Mouse (Mus musculus): Measurements from ENCODE around the gene Hps5. TPM values are rescaled to one million over a fixed set of nuclear protein-coding genes. Genes with fewer than 3 reads are reported as not detected.

The Hps5 gene
- total RNA-seq, 1 experiment: 17.4 TPM

DNA sequence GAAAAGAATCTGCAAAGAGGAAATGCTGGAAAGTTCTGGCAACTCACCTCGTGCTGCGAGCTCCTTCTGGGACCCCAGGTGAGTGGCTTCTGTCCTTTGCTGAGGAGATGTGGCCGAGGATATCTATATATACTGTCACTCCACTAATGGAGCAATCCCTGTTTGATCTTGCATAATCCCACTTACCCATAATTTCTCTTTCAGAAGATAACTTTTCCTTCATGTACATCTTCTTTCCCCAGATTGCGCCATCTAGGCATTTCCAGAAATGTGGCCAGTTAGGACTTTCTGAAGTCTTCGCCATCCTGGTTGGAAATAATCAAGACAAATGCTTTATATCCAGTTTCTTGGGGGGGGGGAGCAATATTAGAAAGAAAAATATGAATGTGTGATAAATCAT, 80.3 kb downstream of the Hps5 start, which contains the start of gene Saa3:
Gene Saa3, minus strand, starts transcription at position 101 of the 400 bp plus-strand sequence.
- Histone ChIP-seq H3K4me1 (ENCODE audit: control insufficient read depth in 2 of 2, insufficient read depth in 2 of 2, low read length in 2 of 2, poor library complexity in 1 of 2) (no peaks in the 10 kb centered on the region), H3K9ac (ENCODE audit: insufficient read depth, low read depth, low read length, poor library complexity, severe bottlenecking) (no peak within 1 kb of the TSS), H3K9me3 (ENCODE audit: control insufficient read depth, insufficient read depth, low read depth, low read length) (no peaks in the 10 kb centered on the region), H3K36me3 (ENCODE audit: control insufficient read depth, insufficient read depth, low read length, poor library complexity, severe bottlenecking) (no peaks in the 10 kb centered on the region), H3K27ac (ENCODE audit: insufficient read depth, low read depth, low read length, poor library complexity, severe bottlenecking) (no peak within 1 kb of the TSS), H3K4me3 (ENCODE audit: insufficient read depth in 1 of 2, low read depth in 1 of 2, low read length in 2 of 2, poor library complexity in 1 of 2, severe bottlenecking in 1 of 2) (no peak within 1 kb of the TSS)
- TF ChIP-seq CHD2 (IDR thresholded peaks at IDR 0.05; ENCODE audit: low read depth, low read length) (no peak), HCFC1 (IDR thresholded peaks at IDR 0.05; ENCODE audit: borderline replicate concordance, insufficient read depth, low read length) (no peak), MAFK (IDR thresholded peaks at IDR 0.05; ENCODE audit: insufficient read depth, low read depth, low read length) (no peak), ZNF384 (IDR thresholded peaks at IDR 0.05; ENCODE audit: low read depth, low read length) (no peak), ZC3H11A (IDR thresholded peaks at IDR 0.05; ENCODE audit: borderline replicate concordance, low read depth, low read length) (no peak)
- in situ Hi-C loops (cut with MboI; ENCODE audit: low sequenced_read_pairs in 2 of 2, unreplicated experiment in 2 of 2): no loop called here
- DNase-seq (ENCODE audit: low read depth, low spot score): no peak

DNA sequence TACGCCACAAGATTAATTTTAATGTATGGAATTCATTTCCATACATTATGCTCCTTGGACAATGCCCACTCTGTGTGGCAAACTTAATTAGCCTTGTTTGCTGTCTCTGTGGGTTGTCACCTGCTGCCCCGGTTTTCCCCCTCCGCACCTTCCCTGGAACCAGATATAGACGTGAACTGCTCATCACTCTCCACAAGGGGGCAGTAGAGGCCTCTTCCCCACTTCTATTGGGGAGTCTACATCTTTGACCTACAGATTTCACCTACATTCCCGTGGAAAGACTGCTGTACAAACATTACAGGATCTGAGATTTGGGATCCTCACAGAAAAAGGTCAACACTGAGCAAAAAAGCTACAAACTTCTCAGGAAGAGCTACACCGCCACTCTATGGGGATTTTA, 81.3 kb downstream of the Hps5 start:
- Histone ChIP-seq H3K9me3 (ENCODE audit: control insufficient read depth, insufficient read depth, low read depth, low read length) (no peaks in the 10 kb centered on the region), H3K4me3 (ENCODE audit: insufficient read depth in 1 of 2, low read depth in 1 of 2, low read length in 2 of 2, poor library complexity in 1 of 2, severe bottlenecking in 1 of 2) (no peak overlapping the region), H3K36me3 (ENCODE audit: control insufficient read depth, insufficient read depth, low read length, poor library complexity, severe bottlenecking) (no peaks in the 10 kb centered on the region), H3K27ac (ENCODE audit: insufficient read depth, low read depth, low read length, poor library complexity, severe bottlenecking) (no peak overlapping the region), H3K9ac (ENCODE audit: insufficient read depth, low read depth, low read length, poor library complexity, severe bottlenecking) (no peak overlapping the region), H3K4me1 (ENCODE audit: control insufficient read depth in 2 of 2, insufficient read depth in 2 of 2, low read length in 2 of 2, poor library complexity in 1 of 2) (no peaks in the 10 kb centered on the region)
- in situ Hi-C loops (cut with MboI; ENCODE audit: low sequenced_read_pairs in 2 of 2, unreplicated experiment in 2 of 2): no loop called here
- TF ChIP-seq ZNF384 (IDR thresholded peaks at IDR 0.05; ENCODE audit: low read depth, low read length) (no peak), MAFK (IDR thresholded peaks at IDR 0.05; ENCODE audit: insufficient read depth, low read depth, low read length) (no peak), HCFC1 (IDR thresholded peaks at IDR 0.05; ENCODE audit: borderline replicate concordance, insufficient read depth, low read length) (no peak), CHD2 (IDR thresholded peaks at IDR 0.05; ENCODE audit: low read depth, low read length) (no peak), ZC3H11A (IDR thresholded peaks at IDR 0.05; ENCODE audit: borderline replicate concordance, low read depth, low read length) (peak; percentile 56; the same call in 1 of the 2 replicates)
- peak; percentile 78 for DNase-seq (ENCODE audit: low read depth, low spot score)

DNA sequence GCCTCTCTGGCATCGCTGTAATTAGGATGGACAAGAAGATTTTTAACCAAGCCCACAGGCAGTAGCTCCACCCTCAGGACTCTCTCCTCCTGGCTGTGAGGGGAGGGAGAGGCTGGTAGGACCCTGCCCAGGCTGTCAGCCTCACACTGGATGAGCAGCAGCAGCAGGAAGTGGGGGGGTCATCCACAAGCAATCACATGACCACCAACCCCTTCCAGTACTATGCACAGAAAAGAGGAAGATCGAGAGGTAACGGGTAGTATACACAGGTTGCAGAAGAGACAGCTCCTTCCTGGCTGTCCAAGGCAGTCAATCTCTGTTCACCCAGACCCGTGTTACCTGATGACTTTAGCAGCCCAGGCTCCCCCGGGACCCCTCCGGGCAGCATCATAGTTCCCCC, 83.6 kb downstream of the Hps5 start:
- TF ChIP-seq HCFC1 (IDR thresholded peaks at IDR 0.05; ENCODE audit: borderline replicate concordance, insufficient read depth, low read length) (no peak), CHD2 (IDR thresholded peaks at IDR 0.05; ENCODE audit: low read depth, low read length) (no peak), ZNF384 (IDR thresholded peaks at IDR 0.05; ENCODE audit: low read depth, low read length) (no peak), ZC3H11A (IDR thresholded peaks at IDR 0.05; ENCODE audit: borderline replicate concordance, low read depth, low read length) (no peak), MAFK (IDR thresholded peaks at IDR 0.05; ENCODE audit: insufficient read depth, low read depth, low read length) (no peak)

More for the DNA sequence above, 83.6 kb downstream of the Hps5 start:
- no peak overlapping the region for H3K27ac ChIP-seq (ENCODE audit: insufficient read depth, low read depth, low read length, poor library complexity, severe bottlenecking)
- DNase-seq (ENCODE audit: low read depth, low spot score): no peak
- H3K4me1 ChIP-seq (ENCODE audit: control insufficient read depth in 2 of 2, insufficient read depth in 2 of 2, low read length in 2 of 2, poor library complexity in 1 of 2): no peaks in the 10 kb centered on the region
- peaks cover 2% of the 10 kb centered on the region; the same call in 1 of the 2 replicates for H3K36me3 ChIP-seq (ENCODE audit: control insufficient read depth, insufficient read depth, low read length, poor library complexity, severe bottlenecking)
- H3K9ac ChIP-seq (ENCODE audit: insufficient read depth, low read depth, low read length, poor library complexity, severe bottlenecking): no peak overlapping the region
- no peaks in the 10 kb centered on the region for H3K9me3 ChIP-seq (ENCODE audit: control insufficient read depth, insufficient read depth, low read depth, low read length)
- in situ Hi-C loops (cut with MboI; ENCODE audit: low sequenced_read_pairs in 2 of 2, unreplicated experiment in 2 of 2): no loop called here
- H3K4me3 ChIP-seq (ENCODE audit: insufficient read depth in 1 of 2, low read depth in 1 of 2, low read length in 2 of 2, poor library complexity in 1 of 2, severe bottlenecking in 1 of 2): no peak overlapping the region

Other genes starting within 250 kb of the Hps5 start
- gene Sergef, start 156.3 kb downstream of the Hps5 start, total RNA-seq (2012; rRNA removed): 5.4 and 5.7 TPM in 2 replicates
- gene Tph1, start 123.5 kb downstream of the Hps5 start, total RNA-seq (2012; rRNA removed): 0.32 and 3.6 TPM in 2 replicates
- gene Saal1, start 85.4 kb downstream of the Hps5 start, total RNA-seq (2012; rRNA removed): 15.2 and 15.6 TPM in 2 replicates
- gene Saa3, start 80.4 kb downstream of the Hps5 start, total RNA-seq (2012; rRNA removed): 0.54 and 0.79 TPM in 2 replicates
- not detected in 2 replicates for gene Saa4, start 63.5 kb downstream of the Hps5 start, total RNA-seq (2012; rRNA removed)
- not detected in 2 replicates for gene Saa1, start 53.1 kb downstream of the Hps5 start, total RNA-seq (2012; rRNA removed)
- gene Saa2, start 44.3 kb downstream of the Hps5 start, total RNA-seq (2012; rRNA removed): not detected in 2 replicates
- gene Gtf2h1, start within 50 bp of the Hps5 start, total RNA-seq (2012; rRNA removed): 57.5 and 71.7 TPM in 2 replicates
- 621 and 827 TPM in 2 replicates for gene Ldha, start 45.4 kb upstream of the Hps5 start, total RNA-seq (2012; rRNA removed)
- 3.4 and 3.9 TPM in 2 replicates for gene Ldhc, start 65.1 kb upstream of the Hps5 start, total RNA-seq (2012; rRNA removed)
- gene Tsg101, start 123.9 kb upstream of the Hps5 start, total RNA-seq (2012; rRNA removed): 44.9 and 54.3 TPM in 2 replicates
- gene Uevld, start 162.5 kb upstream of the Hps5 start, total RNA-seq (2012; rRNA removed): 6.6 and 10.3 TPM in 2 replicates
- gene Gm9999, start 187.5 kb upstream of the Hps5 start, total RNA-seq (2012; rRNA removed): not detected in 2 replicates
- 7.1 and 10.6 TPM in 2 replicates for gene Spty2d1, start 212.3 kb upstream of the Hps5 start, total RNA-seq (2012; rRNA removed)